In the genomic region with DNA sequence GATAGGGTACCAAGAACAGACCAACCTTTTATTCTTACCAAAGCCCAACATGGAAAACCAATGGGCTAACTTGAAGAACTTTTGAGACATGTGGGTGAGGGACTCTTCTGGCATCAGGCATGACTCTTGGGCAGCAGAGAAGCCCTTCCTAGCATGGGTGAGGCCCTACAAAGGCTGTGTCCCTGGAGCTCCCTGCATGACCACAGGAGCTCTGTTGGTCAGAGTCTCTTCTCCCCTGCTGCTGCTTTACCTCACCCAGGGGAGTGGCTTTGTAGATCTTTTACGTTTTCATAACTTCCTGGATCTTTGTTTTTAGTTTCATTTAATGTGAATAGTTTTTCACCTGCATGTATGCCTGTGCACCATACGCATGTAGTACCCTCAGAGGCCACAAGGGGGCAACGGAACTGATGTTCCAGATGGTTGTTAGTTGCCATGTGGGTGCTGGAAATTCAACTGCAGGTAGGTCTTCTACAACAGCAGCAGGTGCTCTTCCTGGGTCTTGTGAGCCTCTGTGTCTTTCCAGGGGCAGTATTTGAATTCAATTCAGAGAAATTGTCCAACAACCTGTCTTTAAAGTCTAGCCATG, we compare ENCODE assay signal across 9 mouse cellular contexts.
DNase-seq lines count a peak whose midpoint lies in the region; ATAC-seq and TF ChIP-seq lines count a peak whose summit lies in the region.
"Had no signal": no experiment of that assay in that cellular context is flagged by ENCODE, and none has a peak within 500 bp of the region (broad histone marks: within the 10 kb centered on the region; RNA-seq: fewer than 3 reads in every experiment).

No protein-coding gene starts in this region.

- intact Hi-C loops in heart, adult 2 months (cut with DNase I): no loop called here

- WGBS in heart, adult 2 months: 56% methylated on average over 3 of the region's 3 CpGs
- WGBS in embryonic facial prominence, embryonic 10.5 days: 73% methylated on average over 3 of the region's 3 CpGs
- WGBS in limb, embryonic 11.5 days: 76% methylated on average over 3 of the region's 3 CpGs

- no peak overlapping the region for H3K9ac ChIP-seq in heart, adult 2 months (ENCODE audit: low read depth, low read length)
- no peak overlapping the region for H3K9ac ChIP-seq in limb, embryonic 11.5 days (ENCODE audit: low read length)
- H3K9ac ChIP-seq: limb, embryonic 15.5 days had no signal

- peak in 1 of 2 experiments; percentile 65 for DNase-seq in heart, adult 2 months
- DNase-seq in heart, adult 8-10 months (ENCODE audit: low spot score): no peak
- DNase-seq in 416B (ENCODE audit: low read depth) (peak; percentile 70), R1 (ENCODE audit: low read depth, low spot score) (peak; percentile 86)
- DNase-seq in embryonic facial prominence, embryonic 10.5 days (ENCODE audit: low spot score): peak; percentile 72
- DNase-seq in limb, embryonic 11.5 days (ENCODE audit: low spot score): peak; percentile 85
- peak; percentile 18 for DNase-seq in retina, adult 2 months (ENCODE audit: low read depth, low spot score)
- DNase-seq in frontal cortex, postnatal 14 days (ENCODE audit: low spot score in 2 of 2): no peak

- H3K4me2 ChIP-seq in limb, embryonic 11.5 days (ENCODE audit: low read depth, severe bottlenecking): no peak overlapping the region
- H3K4me2 ChIP-seq: limb, embryonic 15.5 days had no signal

- H3K27ac ChIP-seq in heart, adult 2 months: no peak overlapping the region
- no peak overlapping the region for H3K27ac ChIP-seq in embryonic facial prominence, embryonic 10.5 days (replicated peaks)
- no peak overlapping the region for H3K27ac ChIP-seq in limb, embryonic 11.5 days (replicated peaks; ENCODE audit: low read depth, low read length)
- H3K27ac ChIP-seq: limb, embryonic 15.5 days had no signal

- TF ChIP-seq POLR2A in heart, adult 2 months (IDR thresholded peaks at IDR 0.05; ENCODE audit: insufficient read depth, low read depth, low read length): no peak

- no peak overlapping the region for H3K4me3 ChIP-seq in heart, adult 2 months
- no peak overlapping the region for H3K4me3 ChIP-seq in embryonic facial prominence, embryonic 10.5 days
- no peak overlapping the region for H3K4me3 ChIP-seq in limb, embryonic 11.5 days (ENCODE audit: low read depth, low read length)
- H3K4me3 ChIP-seq: limb, embryonic 15.5 days had no signal

- no peaks in the 10 kb centered on the region for H3K4me1 ChIP-seq in heart, adult 2 months (ENCODE audit: control insufficient read depth, insufficient read depth, low read length)
- no peaks in the 10 kb centered on the region for H3K4me1 ChIP-seq in embryonic facial prominence, embryonic 10.5 days
- H3K4me1 ChIP-seq in limb, embryonic 11.5 days (ENCODE audit: control insufficient read depth, insufficient read depth, low read length): no peaks in the 10 kb centered on the region
- H3K4me1 ChIP-seq: limb, embryonic 15.5 days had no signal

- no peak for TF ChIP-seq EP300 in heart, adult 2 months (IDR thresholded peaks at IDR 0.05; ENCODE audit: insufficient read depth, low read depth, low read length)

- H3K9me3 ChIP-seq in embryonic facial prominence, embryonic 10.5 days: no peaks in the 10 kb centered on the region
- H3K9me3 ChIP-seq in limb, embryonic 11.5 days (ENCODE audit: control insufficient read depth, low read length): no peaks in the 10 kb centered on the region
- H3K9me3 ChIP-seq: limb, embryonic 15.5 days had no signal

- ATAC-seq in limb, embryonic 11.5 days (ENCODE audit: insufficient number of reproducible peaks, low FRiP score, low TSS enrichment, low read depth): no peak

- peak; percentile 91 for TF ChIP-seq CTCF in heart, adult 2 months (IDR thresholded peaks at IDR 0.05)

- H3K36me3 ChIP-seq in heart, adult 2 months (ENCODE audit: control insufficient read depth, insufficient read depth, low read length): peaks cover 16% of the 10 kb centered on the region
- H3K36me3 ChIP-seq in embryonic facial prominence, embryonic 10.5 days (replicated peaks): peaks cover 100% of the 10 kb centered on the region
- H3K36me3 ChIP-seq in limb, embryonic 11.5 days (ENCODE audit: control insufficient read depth, insufficient read depth, low read length): peaks cover 70% of the 10 kb centered on the region

- no peaks in the 10 kb centered on the region for H3K79me2 ChIP-seq in heart, adult 2 months (replicated peaks; ENCODE audit: control insufficient read depth, insufficient read depth, low read length)

- H3K27me3 ChIP-seq in heart, adult 2 months (ENCODE audit: control insufficient read depth, insufficient read depth, low read length): no peaks in the 10 kb centered on the region
- H3K27me3 ChIP-seq in embryonic facial prominence, embryonic 10.5 days (replicated peaks; ENCODE audit: low read depth, poor library complexity, severe bottlenecking): no peaks in the 10 kb centered on the region
- no peaks in the 10 kb centered on the region for H3K27me3 ChIP-seq in limb, embryonic 11.5 days (ENCODE audit: control insufficient read depth, insufficient read depth, low read length)
- H3K27me3 ChIP-seq: limb, embryonic 15.5 days had no signal

Comparison
In these comparisons a context has a peak if more than half of its experiments do, and no peak if none do; other contexts are left out.
1. DNase-seq: peak in 416B (single experiment), R1 (single experiment), embryonic facial prominence, embryonic 10.5 days (single experiment), limb, embryonic 11.5 days (single experiment) and retina, adult 2 months (single experiment); none in heart, adult 8-10 months (single experiment) and frontal cortex, postnatal 14 days (0 of 2).